ENCODE assay signal across 8 mouse cellular contexts in genomic region chr8:79209641-79210358, GRCm38 (mm10). TPM values are rescaled to one million over a fixed set of nuclear protein-coding genes. Genes with fewer than 3 reads are reported as not detected.
DNase-seq lines count a peak whose midpoint lies in the region; ATAC-seq lines count a peak whose summit lies in the region.

No protein-coding gene starts in this region.

- 1% methylated on average over 27 of the region's 27 CpGs for WGBS in embryonic facial prominence, embryonic 15.5 days
- WGBS in heart, embryonic 16.5 days, result 8% methylated on average over 27 of the region's 27 CpGs

- peak; percentile 58 for DNase-seq in adrenal gland, postnatal 25 days
- peak; percentile 58 to 72 for DNase-seq in kidney, postnatal 4 days
- DNase-seq in testis, postnatal 10 days (ENCODE audit: low spot score), result peak; percentile 63

- peak overlapping the region; percentile 99 for H3K27ac ChIP-seq in embryonic facial prominence, embryonic 15.5 days (replicated peaks)
- peak overlapping the region; percentile 93 for H3K27ac ChIP-seq in heart, embryonic 16.5 days (ENCODE audit: low read length)

- ATAC-seq in erythroblast, adult 5-6 weeks (replicated peaks; ENCODE audit: low FRiP score, poor library complexity, severe bottlenecking), result no peak
- peak; percentile 87 for ATAC-seq in embryonic facial prominence, embryonic 15.5 days (ENCODE audit: insufficient number of reproducible peaks, low FRiP score, low TSS enrichment, low read depth)
- peak; percentile 76 for ATAC-seq in heart, embryonic 16.5 days (replicated peaks; ENCODE audit: extremely low read depth, insufficient read depth, low FRiP score)
- ATAC-seq in megakaryocyte-erythroid progenitor cell, adult 5-6 weeks (replicated peaks; ENCODE audit: low FRiP score, low TSS enrichment, poor library complexity, severe bottlenecking), result peak; percentile 75

- no peaks in the 10 kb centered on the region; the same call in 1 of the 2 replicates for H3K27me3 ChIP-seq in erythroblast, embryonic 14.5 days (ENCODE audit: control insufficient read depth)
- H3K27me3 ChIP-seq in embryonic facial prominence, embryonic 15.5 days, result no peaks in the 10 kb centered on the region
- H3K27me3 ChIP-seq in heart, embryonic 16.5 days (ENCODE audit: control insufficient read depth, insufficient read depth, low read length), result no peaks in the 10 kb centered on the region

- no peaks in the 10 kb centered on the region for H3K36me3 ChIP-seq in erythroblast, embryonic 14.5 days (ENCODE audit: control insufficient read depth)
- no peaks in the 10 kb centered on the region for H3K36me3 ChIP-seq in embryonic facial prominence, embryonic 15.5 days
- H3K36me3 ChIP-seq in heart, embryonic 16.5 days (ENCODE audit: control insufficient read depth, insufficient read depth), result no peaks in the 10 kb centered on the region

- peak overlapping the region; percentile 33 for H3K4me3 ChIP-seq in erythroblast, embryonic 14.5 days (replicated peaks)
- H3K4me3 ChIP-seq in embryonic facial prominence, embryonic 15.5 days (replicated peaks), result peak overlapping the region; percentile 32
- H3K4me3 ChIP-seq in heart, embryonic 16.5 days (ENCODE audit: low read length), result peak overlapping the region; percentile 50

- peak overlapping the region; percentile 19 for H3K9ac ChIP-seq in embryonic facial prominence, embryonic 15.5 days
- peak overlapping the region; percentile 83 for H3K9ac ChIP-seq in heart, embryonic 16.5 days (ENCODE audit: low read length)

- H3K9me3 ChIP-seq in erythroblast, embryonic 14.5 days (ENCODE audit: control insufficient read depth, low read length), result no peaks in the 10 kb centered on the region
- no peaks in the 10 kb centered on the region for H3K9me3 ChIP-seq in embryonic facial prominence, embryonic 15.5 days (replicated peaks)
- H3K9me3 ChIP-seq in heart, embryonic 16.5 days (replicated peaks; ENCODE audit: control insufficient read depth, low read length), result peaks cover 3% of the 10 kb centered on the region

- H3K4me1 ChIP-seq in erythroblast, embryonic 14.5 days (ENCODE audit: control insufficient read depth), result peaks cover 3% of the 10 kb centered on the region; the same call in 1 of the 2 replicates
- peaks cover 48% of the 10 kb centered on the region for H3K4me1 ChIP-seq in embryonic facial prominence, embryonic 15.5 days
- H3K4me1 ChIP-seq in heart, embryonic 16.5 days (ENCODE audit: control insufficient read depth, insufficient read depth, low read length), result peaks cover 36% of the 10 kb centered on the region

- H3K4me2 ChIP-seq in embryonic facial prominence, embryonic 15.5 days (replicated peaks), result peak overlapping the region; percentile 58
- peak overlapping the region; percentile 83 for H3K4me2 ChIP-seq in heart, embryonic 16.5 days (ENCODE audit: low read depth, low read length)

RNA-seq across cellular contexts. Expression of gene 1700011L22Rik, which starts 38.6 kb away (rescaled TPM):
- not detected in 2 replicates for polyA plus RNA-seq in erythroblast, embryonic 14.5 days (2012)
- not detected in 2 replicates for total RNA-seq in erythroblast, adult 5-6 weeks (2015; ENCODE audit: low replicate concordance)
- total RNA-seq in erythroblast, adult 5-6 weeks (2017; ENCODE audit: low replicate concordance), result not detected in 2 replicates
- not detected in 2 replicates for total RNA-seq in adrenal gland, postnatal 25 days (2021)
- polyA plus RNA-seq in embryonic facial prominence, embryonic 15.5 days (2015; fragmentation: Nextera tagmentation; extraction: Ambion mirVana), result not detected in 2 replicates
- not detected in 2 replicates for polyA plus RNA-seq in heart, embryonic 16.5 days (2015; fragmentation: Nextera tagmentation; extraction: Ambion mirVana)
- total RNA-seq in megakaryocyte-erythroid progenitor cell, adult 5-6 weeks (2014; fragmentation: Nextera tagmentation), result not detected in 2 replicates
- 2.9 TPM in 1 of 2 replicates, not detected in the other for total RNA-seq in megakaryocyte-erythroid progenitor cell, adult 5-6 weeks (2017)
